Mouse (Mus musculus) heart, postnatal 4 days (tissue): ENCODE results near the gene Gm12355. TPM values are rescaled to one million over a fixed set of nuclear protein-coding genes. Genes with fewer than 3 reads are reported as not detected.

Source experiments
- DNase-seq: peaks from one replicate; pipeline ENCODE4 v3.0.0; 2021
- total RNA-seq, 2 experiments: library from RNA; stranded (reverse); gene quantifications; 2 replicates each; pipeline ENCODE4 v1.2.3; 2021

Gm12355 gene
- total RNA-seq, 2 experiments from 2014 or later: 29.2 to 29.5 TPM

- DNase-seq: peak; percentile 31
These were observed 23.3 kb downstream of the Gm12355 start for GRCm38 (mm10) chr11:98602090-98602690.

- no peak for DNase-seq
These were observed 26.2 kb downstream of the Gm12355 start for GRCm38 (mm10) chr11:98599291-98599690.

DNA sequence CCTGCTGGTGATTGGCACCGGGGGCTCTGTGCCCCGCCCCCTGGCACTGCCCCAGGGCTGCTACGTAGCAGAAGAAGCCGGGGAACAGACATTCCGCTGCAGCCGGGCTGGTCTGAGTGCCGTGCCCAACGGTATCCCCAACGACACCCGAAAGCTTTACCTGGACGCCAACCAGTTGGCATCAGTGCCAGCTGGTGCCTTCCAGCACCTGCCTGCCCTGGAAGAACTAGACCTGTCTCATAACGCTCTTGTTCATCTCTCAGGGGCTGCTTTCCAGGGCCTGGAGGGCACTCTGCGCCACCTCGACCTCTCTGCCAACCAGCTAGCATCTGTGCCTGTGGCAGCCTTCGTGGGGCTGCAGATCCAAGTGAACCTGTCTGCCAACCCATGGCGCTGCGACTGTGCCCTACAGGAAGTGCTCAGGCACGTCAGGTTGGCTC, 26.6 kb downstream of the Gm12355 start:
- peak; percentile 39 for DNase-seq

DNA sequence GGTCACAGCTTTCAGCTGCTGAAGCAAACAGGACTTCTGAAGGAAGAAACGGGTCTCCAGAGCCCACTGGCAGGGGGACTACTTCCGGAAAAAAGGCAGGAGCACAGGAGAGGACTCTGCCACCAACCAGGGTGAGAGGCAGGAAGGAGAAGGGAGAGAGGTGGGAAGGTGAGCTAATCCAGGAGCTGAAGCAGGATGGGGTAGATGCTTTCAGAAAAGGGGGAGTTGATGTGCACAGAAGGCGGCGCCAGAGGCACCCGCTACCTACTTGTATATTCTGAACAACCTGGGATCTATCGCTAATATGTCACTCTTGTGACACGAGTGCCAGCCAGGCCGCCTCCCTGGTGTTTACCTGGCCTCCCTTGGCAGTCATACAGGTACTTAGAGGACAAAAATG, 27.5 kb downstream of the Gm12355 start, which contains the start of gene Lrrc3c:
Lrrc3c (plus strand) TSS at position 301 of the 400 bp plus-strand sequence.
- no peak for DNase-seq

GRCm38 (mm10) chr11:98597363-98597762, 28.1 kb downstream of the Gm12355 start:
- peak; percentile 82 for DNase-seq

GRCm38 (mm10) chr11:98595955-98596354, 29.5 kb downstream of the Gm12355 start:
- no peak for DNase-seq

- DNase-seq: no peak
These were observed 30.0 kb downstream of the Gm12355 start for GRCm38 (mm10) chr11:98595473-98595872.

DNA sequence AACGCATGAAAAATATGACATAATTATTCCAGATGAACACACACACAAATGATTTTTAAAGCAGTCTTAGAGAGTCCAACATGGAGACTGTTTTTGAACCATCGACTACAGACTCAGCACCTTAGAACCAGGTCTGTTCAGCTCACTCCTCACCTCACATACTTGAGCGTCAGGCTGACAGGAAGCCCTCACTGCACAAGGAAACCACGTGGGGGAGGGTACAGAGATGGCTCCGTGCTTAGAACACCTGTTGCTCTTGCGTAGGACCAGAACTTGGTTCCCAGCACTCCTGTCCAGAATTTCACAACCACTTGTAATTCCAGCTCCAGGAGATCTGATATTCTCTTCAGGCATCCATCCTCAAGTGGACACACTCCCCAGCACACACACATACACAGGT, 30.4 kb downstream of the Gm12355 start:
- DNase-seq: no peak

GRCm38 (mm10) chr11:98590548-98591445, 34.7 kb downstream of the Gm12355 start:
- DNase-seq: no peak

DNA sequence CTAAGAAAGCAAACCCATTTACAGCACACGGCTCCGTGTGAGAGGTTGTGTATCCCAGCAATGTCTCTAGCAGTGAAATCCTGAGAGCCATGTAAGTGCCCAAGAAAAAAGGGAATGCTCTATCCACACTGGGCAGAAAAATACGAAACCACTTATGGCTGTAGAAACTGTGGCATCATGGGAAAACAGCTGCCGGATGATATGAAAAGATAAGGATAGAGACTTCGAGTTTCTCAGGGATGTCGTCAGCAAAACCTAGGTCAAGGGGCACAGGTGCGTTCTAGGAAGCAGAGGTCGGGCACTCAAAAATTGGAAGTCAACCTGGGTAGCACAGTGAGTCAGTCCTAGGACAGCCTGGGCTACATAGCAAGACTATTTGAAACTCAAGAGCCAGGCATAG, 36.2 kb downstream of the Gm12355 start:
- no peak for DNase-seq

GRCm38 (mm10) chr11:98588833-98589281, 36.6 kb downstream of the Gm12355 start:
- peak; percentile 65 for DNase-seq

- peak; percentile 83 for DNase-seq
These were observed 37.5 kb downstream of the Gm12355 start for GRCm38 (mm10) chr11:98587684-98588546.

- peak; percentile 99 for DNase-seq
These were observed 38.4 kb downstream of the Gm12355 start, which contains the start of gene Ormdl3 for GRCm38 (mm10) chr11:98586892-98587563. Gene Ormdl3, minus strand, starts transcription at chr11:98587368.

GRCm38 (mm10) chr11:98586087-98586891, 39.2 kb downstream of the Gm12355 start:
- DNase-seq: no peak

GRCm38 (mm10) chr11:98584629-98585177, 40.8 kb downstream of the Gm12355 start:
- DNase-seq: no peak

GRCm38 (mm10) chr11:98584146-98584545, 41.3 kb downstream of the Gm12355 start:
- no peak for DNase-seq

- no peak for DNase-seq
These were observed 41.9 kb downstream of the Gm12355 start for GRCm38 (mm10) chr11:98583571-98583970.

- no peak for DNase-seq
These were observed 42.3 kb downstream of the Gm12355 start for GRCm38 (mm10) chr11:98583265-98583552.

- no peak for DNase-seq
These were observed 42.8 kb downstream of the Gm12355 start for GRCm38 (mm10) chr11:98582551-98583264.

DNA sequence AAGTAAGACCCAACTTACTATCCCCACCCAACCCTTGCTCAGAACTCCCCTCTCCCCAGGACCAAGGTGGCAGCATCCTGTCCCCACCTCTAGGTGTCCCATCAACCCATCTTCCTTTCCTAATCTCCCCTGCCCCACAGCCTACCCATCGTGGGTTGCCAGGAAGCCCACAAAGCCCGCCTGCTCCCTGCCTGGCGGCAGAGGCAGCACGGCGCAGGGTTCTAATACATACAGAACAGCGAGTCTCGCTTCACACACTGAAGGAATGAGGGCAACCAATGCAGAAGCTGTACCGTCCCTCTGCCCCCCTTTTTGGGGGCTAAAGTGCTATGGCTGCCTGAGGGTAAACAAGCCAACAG, 43.5 kb downstream of the Gm12355 start:
- no peak for DNase-seq
